Mouse (Mus musculus): Measurements from ENCODE around the gene Rdh16f2. TPM values are rescaled to one million over a fixed set of nuclear protein-coding genes. Genes with fewer than 3 reads are reported as not detected.
A peak's percentile ranks its signal among the peaks of the same experiment; 100 is the strongest.
"Not testable (repeated sequence)": the region's sequence is repeated elsewhere in the genome, so short reads cannot be mapped to it uniquely, and the experiment has no call there.

Gene Rdh16f2
- total and polyA plus RNA-seq, 3 experiments, result 0.23 TPM; not detected in 2

GRCm38 (mm10) chr10:127891481-127891880, 25.2 kb downstream of the Rdh16f2 start:
- no peak for DNase-seq

- peak; percentile 8 for DNase-seq
Measured at GRCm38 (mm10) chr10:127893163-127894022, 27.1 kb downstream of the Rdh16f2 start.

- DNase-seq, result no peak
Measured at GRCm38 (mm10) chr10:127896705-127897104, 30.4 kb downstream of the Rdh16f2 start.

GRCm38 (mm10) chr10:127897506-127897905, 31.2 kb downstream of the Rdh16f2 start:
- DNase-seq, result no peak

GRCm38 (mm10) chr10:127898218-127898617, 31.9 kb downstream of the Rdh16f2 start, which contains the start of gene Sdr9c7:
Gene Sdr9c7 (plus strand): TSS chr10:127898518.
- no peak for DNase-seq

- no peak for DNase-seq
Measured at GRCm38 (mm10) chr10:127899783-127900182, 33.5 kb downstream of the Rdh16f2 start.

- no peak for DNase-seq
Measured at GRCm38 (mm10) chr10:127901751-127902150, 35.5 kb downstream of the Rdh16f2 start.

- peak; percentile 77 for DNase-seq
Measured at GRCm38 (mm10) chr10:127903116-127903515, 36.8 kb downstream of the Rdh16f2 start.

- DNase-seq, result peak; percentile 86
Measured at GRCm38 (mm10) chr10:127904718-127905446, 38.6 kb downstream of the Rdh16f2 start.

GRCm38 (mm10) chr10:127906138-127906537, 39.9 kb downstream of the Rdh16f2 start:
- DNase-seq, result no peak

GRCm38 (mm10) chr10:127907386-127907951, 41.2 kb downstream of the Rdh16f2 start:
- no peak for DNase-seq

GRCm38 (mm10) chr10:127915578-127915977, 49.3 kb downstream of the Rdh16f2 start:
- DNase-seq, result no peak

- not testable (repeated sequence) for DNase-seq
Measured at GRCm38 (mm10) chr10:127917183-127917582, 50.9 kb downstream of the Rdh16f2 start.

- DNase-seq, result no peak
Measured at GRCm38 (mm10) chr10:127917651-127918050, 51.4 kb downstream of the Rdh16f2 start.

GRCm38 (mm10) chr10:127922241-127922640, 56.0 kb downstream of the Rdh16f2 start:
- no peak for DNase-seq

GRCm38 (mm10) chr10:127923024-127923423, 56.8 kb downstream of the Rdh16f2 start:
- no peak for DNase-seq

GRCm38 (mm10) chr10:127924597-127925378, 58.5 kb downstream of the Rdh16f2 start:
- no peak for DNase-seq

Measured in adrenal gland, adult 2 months (tissue).